Mouse (Mus musculus): Measurements from ENCODE around the gene Eif3j1.

The Eif3j1 gene

DNA sequence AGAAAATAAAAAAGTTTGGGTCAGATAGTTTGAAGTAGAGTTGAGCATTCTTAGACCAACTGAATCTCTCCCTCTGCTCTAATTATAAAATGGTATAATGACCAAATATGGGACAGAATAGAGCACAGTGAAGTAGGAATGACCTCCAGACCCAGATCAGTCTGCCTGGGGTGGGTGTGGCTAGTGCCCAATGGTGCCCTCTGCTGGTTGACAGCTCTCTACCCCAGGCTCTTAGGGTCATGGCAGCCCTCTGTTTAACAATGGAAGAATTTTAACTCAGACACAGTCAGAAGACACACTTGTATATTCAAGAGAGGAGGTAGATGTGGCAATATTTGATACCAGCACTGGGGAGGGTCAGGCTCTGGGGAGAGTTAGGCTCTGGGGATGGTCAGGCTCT is 73.7 kb downstream of the Eif3j1 start:
- peak in 1 of 2 experiments; percentile 64 for DNase-seq (ENCODE audit: low spot score in 2 of 2)
